Mouse (Mus musculus) neutrophil, adult 5-6 weeks (primary cell): ENCODE data around the gene Gclm. TPM values are rescaled to one million over a fixed set of nuclear protein-coding genes. Genes with fewer than 3 reads are reported as not detected.
"Not testable (repeated sequence)": the region's sequence is repeated elsewhere in the genome, so short reads cannot be mapped to it uniquely, and the experiment has no call there.

Source experiments
- ATAC-seq: fragments of 151-379, 151-347 bp; 2 replicates; pipeline ENCODE4 v1.8.0; 2017; ENCODE audit warnings: mild to moderate bottlenecking, moderate TSS enrichment; ENCODE audit not compliant: insufficient number of reproducible peaks, poor library complexity, low FRiP score, severe bottlenecking; ENCODE audit errors: extremely low read depth
- total RNA-seq: library from RNA; stranded (forward); fragments of 200-1000 nt; gene quantifications from 2 replicates; pipeline ENCODE4 v1.2.3, GENCODE M21; 2017

Gene Gclm
- total RNA-seq, 1 experiment from 2014 or later, result 31.5 TPM

- no peak for ATAC-seq
Measured at GRCm38 (mm10) chr3:122287195-122287594, 41.8 kb downstream of the Gclm start.

DNA sequence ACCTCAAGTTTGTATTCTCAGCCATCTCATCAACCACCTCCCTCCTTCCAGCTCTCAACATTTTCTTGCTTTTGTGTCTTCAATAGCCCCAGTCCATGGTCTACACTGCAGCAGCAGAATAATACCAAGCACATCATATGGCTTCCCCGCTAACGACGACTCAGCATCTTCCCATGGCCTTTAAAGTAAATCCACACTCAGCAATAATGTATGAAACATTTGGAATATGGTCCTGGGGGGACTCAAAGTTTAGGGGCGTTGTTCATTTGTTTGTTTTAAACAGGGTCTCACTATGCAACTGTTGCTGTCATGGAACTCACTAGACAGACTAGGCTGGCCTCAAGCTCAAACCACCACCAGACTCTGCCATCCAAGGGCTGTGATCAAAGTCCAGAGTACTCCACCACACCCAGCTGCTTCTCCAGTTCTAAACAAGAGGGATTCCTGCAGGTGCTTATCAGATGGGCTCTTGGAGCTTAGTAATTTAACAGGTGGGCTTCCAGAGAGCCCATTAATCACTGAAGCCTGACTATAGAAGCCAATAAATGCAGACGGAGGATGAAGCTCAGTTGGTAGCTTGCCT lies 43.3 kb downstream of the Gclm start:
- no peak for ATAC-seq

DNA sequence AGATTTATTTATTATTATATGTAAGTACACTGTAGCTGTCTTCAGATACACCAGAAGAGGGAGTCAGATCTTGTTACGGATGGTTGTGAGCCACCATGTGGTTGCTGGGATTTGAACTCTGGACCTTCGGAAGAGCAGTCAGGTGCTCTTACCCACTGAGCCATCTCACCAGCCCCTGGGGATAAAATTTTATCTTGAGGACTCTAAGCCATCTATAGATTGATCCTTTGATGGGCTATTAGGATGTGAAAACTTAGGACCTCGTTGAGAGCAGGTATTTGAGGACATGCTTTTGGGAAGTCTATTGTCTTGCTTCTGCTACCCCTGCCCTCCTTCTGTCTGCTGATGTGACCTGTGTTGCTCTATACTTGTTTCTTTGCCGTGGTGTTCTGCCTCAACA lies 44.0 kb downstream of the Gclm start:
- ATAC-seq, result not testable (repeated sequence)

DNA sequence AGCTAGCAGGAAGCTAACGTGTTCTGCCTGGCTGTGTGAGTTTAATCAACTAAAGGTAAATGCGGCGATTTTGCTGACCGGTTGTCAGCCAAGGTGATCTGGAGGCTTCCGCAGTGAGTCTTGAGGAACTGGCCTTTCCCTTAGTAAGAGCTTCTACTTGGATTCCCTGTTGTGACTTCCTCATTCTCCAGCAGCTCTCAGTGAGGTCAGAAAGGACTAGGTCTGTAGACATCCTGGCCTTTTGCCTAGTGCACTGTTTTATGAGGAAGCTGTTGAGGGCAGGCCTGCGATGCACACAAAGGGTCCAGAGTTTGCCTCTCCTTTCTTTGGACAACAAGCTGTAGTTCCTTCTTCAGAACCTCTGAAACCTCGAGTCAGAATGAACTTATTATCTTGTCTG lies 45.3 kb downstream of the Gclm start:
- peak; percentile 64 for ATAC-seq

DNA sequence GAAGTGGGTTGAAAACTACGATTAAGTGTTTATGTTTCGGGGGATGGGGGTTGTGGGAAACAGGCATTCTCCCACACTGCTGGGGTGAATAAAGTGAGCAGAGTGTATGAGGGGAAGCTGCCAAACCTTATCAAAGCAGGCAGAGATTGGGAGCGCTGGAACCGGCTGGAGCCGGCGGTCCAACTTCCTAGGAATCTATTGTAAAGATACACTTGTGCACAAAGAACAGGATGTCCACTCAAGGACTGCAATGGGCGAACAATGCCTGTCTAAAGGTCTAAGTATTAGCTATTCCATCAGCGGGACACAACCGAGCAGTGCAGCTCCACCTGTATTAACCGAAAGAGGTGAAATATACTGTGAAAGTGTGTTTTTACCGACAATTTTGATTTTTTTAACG lies 46.5 kb downstream of the Gclm start:
- no peak for ATAC-seq

DNA sequence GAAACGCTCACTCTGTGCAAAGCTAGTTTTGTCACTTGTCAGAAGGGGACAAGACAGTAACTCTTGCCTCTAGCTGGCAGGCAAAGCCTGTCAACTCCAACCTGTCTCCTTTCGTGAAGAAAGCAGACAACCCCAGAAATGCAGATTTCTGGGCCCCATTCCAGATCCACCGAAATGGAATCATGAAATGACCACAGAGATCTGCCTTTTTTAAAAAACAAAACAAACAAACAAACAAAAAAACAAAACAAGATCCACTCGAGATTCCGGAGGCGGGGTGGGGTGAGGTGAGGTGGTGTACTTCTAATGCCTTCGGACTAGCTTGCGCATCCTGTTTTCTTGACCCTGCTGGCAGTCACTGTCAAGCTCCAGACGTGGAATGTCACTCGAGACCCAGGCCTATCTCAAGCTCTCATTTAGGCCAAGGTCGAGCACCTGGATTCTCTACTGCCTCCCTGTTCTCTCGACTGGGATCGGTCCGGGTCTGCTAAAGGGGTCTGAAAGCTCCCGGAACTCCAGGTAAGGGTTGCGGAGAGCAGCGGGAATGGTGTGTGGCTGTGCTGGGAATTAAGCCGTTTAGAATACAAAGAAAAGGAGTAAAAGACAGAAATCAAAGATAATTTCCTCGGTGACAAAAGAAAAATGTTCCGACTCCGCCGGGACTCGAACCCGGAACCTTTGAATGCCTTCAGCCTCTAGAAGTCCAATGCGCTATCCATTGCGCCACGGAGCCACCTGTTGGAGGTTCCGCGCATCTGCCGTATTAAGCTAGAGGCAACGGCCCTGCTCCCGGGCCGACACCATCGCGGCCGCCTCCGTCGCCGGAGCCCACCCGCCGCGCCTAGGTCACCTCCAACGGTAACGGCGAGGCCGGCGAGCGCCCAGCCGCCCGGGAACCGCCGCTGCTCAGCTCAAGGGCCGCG lies 47.2 kb downstream of the Gclm start:
- peak; percentile 66 for ATAC-seq

DNA sequence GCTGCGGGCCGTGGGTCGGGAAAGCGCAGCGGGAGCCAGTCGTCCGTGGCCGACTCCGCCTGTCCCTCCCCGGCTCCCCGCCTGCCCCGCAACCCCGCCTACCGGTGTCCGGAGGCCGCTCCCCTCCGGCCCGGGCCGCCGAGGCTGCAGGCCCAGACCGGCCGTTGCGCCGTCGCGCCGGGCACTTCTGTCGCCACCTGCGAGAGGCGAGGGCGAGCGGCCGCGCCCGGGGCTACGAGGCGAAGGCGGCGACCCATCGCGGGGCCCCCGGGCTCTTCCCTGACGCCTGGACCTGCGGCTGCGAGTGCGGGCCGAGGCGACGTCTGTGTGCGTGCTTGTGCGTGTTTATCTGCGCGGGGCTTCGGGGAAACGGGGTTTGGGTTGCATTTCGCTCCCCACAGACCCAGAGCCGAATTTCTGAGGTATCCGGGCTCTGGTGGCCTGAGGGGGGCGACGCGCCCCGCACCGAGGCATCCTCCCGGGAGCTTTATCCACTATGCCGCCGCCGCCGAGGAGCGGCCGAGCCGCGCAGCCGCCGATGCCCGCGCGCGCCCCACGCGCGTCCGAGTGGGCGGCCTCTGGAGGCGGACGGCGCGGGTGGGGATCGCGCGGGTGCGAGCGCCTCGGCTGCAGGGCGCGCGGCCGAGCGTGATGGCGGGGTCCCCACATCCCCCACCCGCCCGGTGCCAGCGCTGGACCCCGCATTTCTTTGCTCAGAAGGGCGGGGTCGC lies 48.0 kb downstream of the Gclm start:
- peak; percentile 47 for ATAC-seq

- ATAC-seq, result peak; percentile 76
Measured at GRCm38 (mm10) chr3:122293954-122294850, 48.8 kb downstream of the Gclm start, which contains the start of gene Bcar3. TSS of gene Bcar3 (plus strand) at chr3:122294136.

DNA sequence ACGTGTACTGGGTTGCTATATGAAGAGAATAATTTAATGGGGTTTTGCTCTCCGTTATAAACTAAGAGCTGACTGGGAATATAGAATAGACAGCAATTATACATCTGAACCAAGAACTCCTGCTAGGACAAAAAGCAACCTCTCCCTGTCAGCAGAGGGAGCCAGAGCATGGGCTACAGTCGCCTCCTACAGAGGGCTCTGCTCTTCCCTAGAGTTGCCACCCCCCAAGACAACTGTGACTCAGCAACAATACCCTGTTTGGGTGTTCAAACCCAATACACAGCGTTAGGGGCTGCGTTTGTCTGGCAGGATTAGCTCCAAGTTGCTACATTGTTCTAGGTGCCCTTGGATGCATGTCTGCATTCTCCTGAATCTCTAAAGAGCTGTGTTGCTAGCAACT lies 50.2 kb downstream of the Gclm start:
- peak; percentile 21; the same call in 1 of the 2 replicates for ATAC-seq

GRCm38 (mm10) chr3:122296979-122297378 lies 51.6 kb downstream of the Gclm start:
- ATAC-seq, result no peak

DNA sequence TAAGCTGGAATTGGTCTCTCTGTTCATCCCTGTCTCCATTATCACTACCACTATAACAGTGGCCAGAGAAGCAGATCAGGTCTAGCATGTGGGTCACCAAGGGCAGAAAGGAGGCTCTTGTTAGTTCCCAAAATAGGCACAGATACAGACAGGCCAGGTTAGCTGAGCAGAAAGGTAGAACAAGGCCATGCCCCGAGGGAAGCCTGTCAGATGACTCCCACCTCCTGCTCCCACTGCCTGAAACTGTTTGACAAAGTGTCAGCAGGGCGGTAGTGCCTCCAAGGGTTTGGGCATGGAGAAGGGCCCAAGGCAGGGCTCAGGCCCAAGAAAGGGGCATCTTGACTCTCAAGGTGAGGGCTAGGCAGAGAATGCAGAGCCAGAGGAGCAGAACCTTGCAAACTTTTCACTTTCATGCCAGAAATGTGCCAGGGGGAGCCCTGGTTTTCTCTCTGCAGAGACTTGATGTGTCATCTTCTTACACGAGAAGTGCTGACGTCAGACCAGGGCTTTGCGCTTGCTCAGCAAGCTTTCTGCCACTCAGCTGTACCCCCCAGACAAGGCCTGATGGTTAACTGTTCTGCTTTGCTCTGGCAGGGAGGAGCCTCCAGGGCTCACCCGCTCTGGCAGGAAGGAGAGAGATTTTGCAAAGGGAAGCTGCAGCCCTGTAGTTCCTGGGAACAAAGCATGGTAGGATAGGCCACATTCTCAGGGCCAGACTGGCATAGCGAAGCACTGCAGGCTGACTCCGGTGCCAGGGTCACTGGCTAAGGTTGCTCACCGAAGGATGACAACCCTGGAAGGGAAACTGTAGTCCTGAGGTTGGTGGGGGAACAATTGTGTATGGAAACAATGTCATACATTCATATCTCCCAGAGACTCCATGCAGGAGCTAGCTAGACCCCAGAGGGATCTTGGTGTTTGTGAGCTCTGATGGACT lies 55.9 kb downstream of the Gclm start:
- ATAC-seq, result no peak

DNA sequence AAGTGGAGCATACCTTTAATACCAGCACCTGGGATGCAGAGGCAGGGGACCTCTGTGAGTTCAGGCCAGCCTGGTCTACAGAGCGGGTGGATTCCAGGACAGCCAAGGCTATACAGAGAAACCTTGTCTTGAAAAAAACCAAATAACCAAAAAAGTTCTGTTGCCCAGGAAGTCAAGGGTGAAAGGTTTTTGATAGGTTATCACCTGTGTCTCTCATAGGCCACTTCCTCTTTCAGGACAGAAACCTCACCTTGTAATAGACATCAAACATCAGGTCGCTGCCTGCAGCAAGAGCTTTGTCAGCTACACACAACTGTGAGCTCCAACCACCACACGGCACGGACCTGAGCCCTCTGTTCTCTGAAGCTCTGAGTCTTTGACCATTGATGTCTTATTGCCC lies 59.2 kb downstream of the Gclm start:
- ATAC-seq, result peak; percentile 45; the same call in 1 of the 2 replicates

DNA sequence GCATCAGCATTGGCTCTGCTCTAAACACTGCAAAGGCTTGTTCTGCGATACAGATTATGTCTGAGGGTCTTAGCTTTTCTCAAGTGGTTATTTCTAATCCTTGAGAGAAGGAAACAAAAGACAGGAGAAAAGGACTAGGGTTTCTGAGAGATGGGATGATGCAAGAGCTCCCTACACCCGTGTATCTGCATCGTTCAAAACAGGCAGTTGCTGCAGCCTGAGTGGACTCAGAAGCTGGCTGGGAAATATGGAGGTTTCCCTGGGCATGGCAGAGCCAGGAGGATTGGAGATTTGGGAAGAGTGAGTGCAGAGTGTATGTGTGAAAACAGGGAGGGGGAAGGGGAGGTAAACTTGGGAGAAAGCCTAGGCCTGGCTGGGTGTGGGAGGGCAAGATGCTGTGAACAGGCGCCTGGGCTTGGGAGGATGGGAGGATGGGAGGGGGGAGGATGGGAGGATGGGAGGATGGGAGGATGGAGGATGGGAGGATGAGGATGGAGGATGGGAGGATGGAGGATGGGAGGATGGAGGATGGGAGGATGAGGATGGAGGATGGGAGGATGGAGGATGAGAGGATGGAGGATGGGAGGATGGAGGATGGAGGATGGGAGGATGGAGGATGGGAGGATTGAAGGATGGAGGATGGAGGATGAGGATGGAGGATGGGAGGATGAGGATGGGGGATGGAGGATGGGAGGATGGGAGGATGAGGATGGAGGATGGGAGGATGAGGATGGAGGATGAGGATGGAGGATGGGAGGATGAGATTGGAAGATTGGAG lies 62.7 kb downstream of the Gclm start:
- ATAC-seq, result peak; percentile 48

DNA sequence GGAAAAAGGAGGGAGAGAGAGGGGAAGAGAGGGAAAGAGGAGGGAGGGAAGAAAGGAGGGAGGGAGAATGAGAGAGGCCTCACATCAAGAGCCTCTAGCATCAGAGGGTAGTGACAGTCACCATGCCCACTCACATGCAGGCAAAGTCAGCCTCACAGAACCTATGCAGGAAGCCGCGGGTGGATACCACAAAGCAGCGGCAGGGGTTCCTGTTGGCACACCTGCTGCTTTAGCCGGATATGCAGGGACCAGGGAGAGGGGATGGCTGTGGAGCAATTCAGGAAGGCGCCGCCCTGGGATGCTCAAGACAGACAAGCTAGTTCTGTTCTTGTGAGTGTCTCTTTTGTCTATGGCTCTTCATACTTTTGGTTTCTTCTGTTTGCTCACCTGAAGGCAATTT lies 63.6 kb downstream of the Gclm start:
- ATAC-seq, result no peak

- peak; percentile 54; the same call in 1 of the 2 replicates for ATAC-seq
Measured at GRCm38 (mm10) chr3:122312078-122312477, 66.7 kb downstream of the Gclm start.

DNA sequence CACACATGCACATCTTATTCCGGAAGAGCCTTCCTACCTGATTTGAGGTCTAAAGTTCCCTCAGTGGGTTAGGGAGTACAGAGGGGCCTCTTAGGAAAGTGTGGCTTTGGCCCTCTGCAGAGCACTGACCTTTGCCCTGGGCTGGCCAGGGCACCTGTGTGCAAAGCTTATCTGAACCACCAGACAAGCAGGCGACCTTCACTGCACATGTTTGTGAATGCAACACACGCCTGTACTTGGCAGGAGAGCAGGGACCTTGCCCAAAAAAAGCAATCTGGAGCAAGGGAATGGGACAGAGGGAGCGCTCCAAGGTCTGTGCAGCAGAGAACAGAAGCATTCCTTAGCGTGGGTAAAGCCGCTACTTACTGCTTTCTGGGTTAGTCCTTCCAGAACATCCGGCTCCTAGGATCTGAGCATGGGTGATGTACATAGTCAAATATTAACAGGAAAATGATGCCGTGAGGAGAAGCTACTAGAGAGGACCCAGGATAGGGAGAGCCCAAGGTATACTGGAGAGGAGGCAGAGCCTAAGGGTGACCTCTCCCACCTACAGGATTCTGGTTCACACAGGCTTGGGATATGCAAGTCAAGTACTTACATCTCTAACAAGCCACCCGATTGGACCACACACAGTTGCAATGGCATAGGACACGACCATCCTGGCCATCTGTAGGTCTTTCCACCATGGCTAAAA lies 67.7 kb downstream of the Gclm start:
- no peak for ATAC-seq
